Mouse (Mus musculus) bone marrow macrophage, adult 2 months (primary cell): Measurements from ENCODE around the gene Rpusd2.

Experiments
- CTCF ChIP-seq: IDR thresholded peaks from 2 replicates; pipeline ENCODE4 v1.5.1; 2012; ENCODE audit warnings: low read depth, mild to moderate bottlenecking, low read length, moderate library complexity
- POLR2A ChIP-seq: IDR thresholded peaks from 2 replicates; pipeline ENCODE4 v1.6.1; 2012; ENCODE audit warnings: mild to moderate bottlenecking, low read depth, low read length, borderline replicate concordance

GRCm38 (mm10) chr2:119014989-119015388, 19.6 kb upstream of the Rpusd2 start:
- no peak for TF ChIP-seq CTCF
- TF ChIP-seq POLR2A, result no peak
